Mouse (Mus musculus) spleen, postnatal 10 days (tissue): ENCODE data around the gene Slc19a3.

Experiments
- DNase-seq, 2 experiments: peaks; one replicate each; pipeline ENCODE4 v3.0.0; 2021 to 2022; ENCODE audit warnings: low spot score in 2 of 2

The Slc19a3 gene

DNA sequence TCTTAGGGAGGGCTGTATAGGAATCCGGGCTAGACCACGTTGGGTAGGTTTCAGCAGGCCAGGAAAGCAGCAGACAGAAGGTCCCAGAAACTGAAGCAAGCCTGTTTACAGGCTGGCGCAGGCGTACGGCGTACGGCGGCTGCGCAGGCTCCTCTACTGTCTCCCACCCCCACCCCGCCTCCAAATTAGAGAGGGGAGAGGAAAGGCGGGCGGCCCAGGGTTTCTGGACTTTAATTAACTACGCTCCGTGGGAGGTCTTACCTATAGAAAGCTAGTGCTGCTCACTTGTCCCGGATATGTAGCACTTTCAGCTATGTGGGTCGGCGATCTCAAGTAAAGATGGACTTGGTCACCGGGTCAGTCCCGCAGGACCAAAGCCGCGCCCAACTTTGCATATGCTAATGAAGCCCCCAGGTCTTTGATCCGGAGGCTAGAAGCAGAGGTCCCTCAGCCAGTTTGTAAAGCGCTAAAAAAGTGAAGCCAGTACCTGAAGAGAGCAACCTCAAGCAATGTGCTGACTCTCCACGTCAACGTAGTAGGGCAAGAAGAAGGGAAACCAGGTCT is at the start of gene Slc19a3:
Slc19a3 (minus strand) TSS at position 340 of the 564 bp plus-strand sequence.
- DNase-seq = no peak

DNA sequence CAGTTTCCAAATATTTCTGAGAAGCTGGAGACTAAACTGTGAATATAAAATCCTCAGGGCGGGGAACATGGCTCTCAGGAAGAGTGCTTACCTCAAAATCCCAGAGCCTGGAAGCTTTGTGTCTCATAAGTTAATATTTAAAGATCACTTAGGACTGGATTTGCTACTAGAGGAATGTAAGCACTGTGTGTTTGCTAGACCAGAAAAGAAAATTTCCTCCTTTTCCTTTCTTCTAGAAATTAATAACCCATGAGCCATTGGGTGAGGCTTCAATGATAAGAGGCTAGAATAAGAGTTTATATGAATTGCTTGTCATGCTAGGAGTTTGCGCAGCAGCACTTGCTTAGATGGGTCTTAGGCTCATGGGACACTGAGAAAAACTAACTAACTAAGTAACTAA is 46.5 kb upstream of the Slc19a3 start:
- no peak for DNase-seq

DNA sequence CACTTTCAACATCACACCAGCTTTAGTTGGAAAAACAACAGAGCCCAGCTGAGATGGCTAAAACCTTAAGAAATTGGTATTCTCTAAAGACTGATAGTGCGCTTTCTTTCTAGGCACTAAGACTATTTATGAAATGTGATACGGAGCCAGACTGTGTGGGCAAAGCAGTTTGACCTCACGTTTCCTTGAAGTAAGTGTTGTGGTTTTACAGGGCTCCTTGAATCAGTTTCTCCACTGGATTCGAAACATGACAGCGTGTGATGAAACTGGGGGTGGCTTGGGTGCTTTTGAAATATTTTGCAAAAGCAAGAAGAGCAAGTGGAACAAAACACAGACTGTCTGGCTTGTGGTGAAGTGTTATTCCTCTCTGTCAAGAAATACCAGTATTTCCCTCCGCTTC is 38.8 kb upstream of the Slc19a3 start:
- no peak for DNase-seq

DNA sequence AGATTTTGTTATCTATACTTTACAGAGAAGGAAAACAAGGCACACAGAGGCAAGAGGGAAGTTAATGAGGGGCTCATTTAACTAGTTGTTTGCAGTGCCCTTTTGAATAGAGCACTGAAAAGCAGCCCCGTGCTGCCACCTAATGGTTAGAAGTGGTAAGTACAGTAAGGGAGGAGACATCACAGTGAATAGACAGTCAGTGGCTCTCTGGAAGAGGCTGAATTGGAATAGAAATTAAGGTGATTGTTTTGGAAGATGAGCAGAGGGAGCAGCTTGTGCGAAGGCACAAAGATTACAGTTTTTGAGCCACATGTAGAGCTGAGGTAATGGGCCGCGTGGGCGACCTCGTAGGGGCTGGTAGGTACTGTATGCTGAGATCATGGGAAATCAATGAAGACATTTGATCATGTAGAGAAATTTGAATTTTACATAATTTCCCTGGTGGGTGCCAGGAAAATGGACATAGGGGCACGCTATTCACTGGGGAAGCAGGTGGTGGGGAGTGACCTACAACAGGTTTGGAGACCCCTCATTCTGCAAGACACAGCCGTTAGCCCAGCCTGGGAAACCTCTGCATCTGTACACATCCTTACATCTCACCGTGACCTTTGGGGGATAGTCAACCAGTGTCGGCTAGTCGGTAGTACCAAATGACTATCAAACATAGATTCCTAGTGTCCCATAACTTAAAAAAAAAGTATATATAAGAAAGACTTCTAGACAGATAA is 38.1 kb upstream of the Slc19a3 start:
- DNase-seq = no peak

DNA sequence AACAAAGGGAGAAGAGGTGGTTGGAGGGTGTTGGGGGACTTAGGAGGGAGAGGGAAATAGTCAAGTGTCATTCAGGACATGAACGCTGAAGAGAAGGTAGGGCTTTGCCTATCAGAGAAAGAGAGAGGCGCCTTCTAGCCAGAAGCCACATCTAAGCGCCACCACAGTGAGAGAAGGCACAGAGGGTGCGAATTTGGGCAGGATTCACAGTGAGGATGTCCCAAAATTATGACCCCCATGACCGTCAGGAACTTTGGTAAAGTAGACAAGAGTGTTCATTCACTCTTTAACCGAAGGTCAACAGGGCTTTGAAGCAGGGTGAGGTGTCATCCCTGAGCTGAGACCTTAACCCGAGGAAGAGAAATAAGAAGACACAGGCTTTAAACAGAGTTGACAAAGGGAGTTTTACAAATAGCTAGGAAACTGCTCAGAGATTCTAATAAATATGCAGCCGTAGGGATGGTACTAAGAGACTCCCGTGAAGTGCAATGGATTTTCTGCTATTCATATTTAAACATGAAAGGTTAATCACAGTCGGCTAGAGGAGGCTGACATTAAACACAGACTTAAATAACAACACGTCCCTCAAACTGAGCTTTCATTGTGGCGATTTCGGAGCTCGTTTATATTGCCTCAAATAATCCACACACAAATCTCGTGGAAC is 37.4 kb upstream of the Slc19a3 start:
- no peak for DNase-seq

DNA sequence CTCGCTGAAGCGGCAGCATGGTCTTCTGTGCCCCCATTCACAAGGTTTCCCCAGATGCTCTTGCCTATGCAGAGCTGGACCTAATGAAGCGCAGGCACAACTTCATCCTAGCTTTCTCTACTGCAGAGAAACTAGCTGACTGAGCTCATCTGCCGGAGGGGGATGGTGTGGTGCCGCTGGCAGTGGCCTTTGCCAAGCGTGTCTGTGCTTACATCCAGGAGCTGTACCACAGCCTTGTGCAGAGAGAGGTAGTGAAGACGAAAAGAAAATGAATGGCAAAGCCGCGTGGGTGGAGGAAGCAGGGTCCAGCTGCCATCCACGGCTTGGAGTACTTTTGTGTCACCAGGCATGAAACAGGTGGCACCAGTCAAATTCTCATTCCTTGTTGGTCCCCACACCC is 29.0 kb upstream of the Slc19a3 start:
- DNase-seq = no peak

DNA sequence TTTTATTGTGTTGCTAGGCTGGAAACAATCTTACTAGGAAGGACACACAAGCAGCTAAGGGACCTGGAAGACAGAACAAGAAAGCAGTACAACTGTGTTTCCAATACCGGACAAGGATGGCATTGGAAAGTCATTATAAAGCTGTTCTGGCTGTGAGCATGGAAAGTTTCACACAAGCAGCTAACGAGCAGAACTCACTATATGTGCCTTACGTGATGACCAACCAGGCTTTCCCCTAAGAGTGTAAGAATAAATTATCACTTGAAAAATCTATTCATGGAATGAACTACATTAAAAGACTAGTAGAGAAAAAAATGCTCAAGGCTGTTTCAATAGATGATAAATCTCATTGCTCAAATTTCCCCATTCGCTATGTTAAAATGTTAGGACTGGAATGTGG is 28.3 kb upstream of the Slc19a3 start:
- no peak for DNase-seq

DNA sequence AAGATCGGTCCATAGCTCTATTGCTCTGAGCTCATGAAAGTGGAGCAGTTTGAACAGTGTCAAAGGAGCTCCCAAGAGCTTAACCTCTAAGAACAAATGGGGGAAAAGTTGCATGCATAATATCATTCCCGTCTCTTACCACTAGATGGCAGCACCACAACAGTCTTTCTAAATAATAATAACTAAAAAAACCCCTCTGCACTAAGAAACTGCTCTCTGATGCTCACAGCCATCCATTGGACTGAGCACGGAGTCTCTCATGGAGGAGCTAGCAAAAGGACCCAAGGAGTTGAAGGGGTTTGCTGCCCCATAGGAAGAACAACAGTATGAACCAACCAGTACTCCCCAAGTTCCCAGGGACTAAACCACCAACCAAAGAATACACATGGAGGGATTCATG is 26.6 kb upstream of the Slc19a3 start:
- DNase-seq = no peak

DNA sequence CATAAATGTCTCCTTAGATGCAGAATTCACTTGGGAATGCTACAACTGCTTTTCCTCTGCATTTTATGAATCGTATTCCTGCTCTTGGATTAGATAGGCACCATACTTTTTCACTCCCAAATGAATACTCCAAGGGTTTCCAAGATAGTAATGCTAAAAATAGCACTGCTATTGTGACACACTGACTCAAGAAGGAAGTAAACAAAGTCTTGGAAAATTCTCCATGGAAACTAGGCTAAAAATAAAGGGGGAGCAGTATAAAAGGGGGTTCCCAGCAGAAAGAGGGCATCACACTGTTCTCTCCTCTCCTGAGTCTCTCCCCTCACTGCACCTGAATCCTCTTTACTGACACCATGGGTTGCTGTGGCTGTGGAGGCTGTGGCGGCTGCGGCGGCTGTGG is 22.4 kb upstream of the Slc19a3 start, which contains the start of gene Krtap28-13:
Krtap28-13 (plus strand) TSS at position 288 of the 400 bp plus-strand sequence.
- no peak for DNase-seq

DNA sequence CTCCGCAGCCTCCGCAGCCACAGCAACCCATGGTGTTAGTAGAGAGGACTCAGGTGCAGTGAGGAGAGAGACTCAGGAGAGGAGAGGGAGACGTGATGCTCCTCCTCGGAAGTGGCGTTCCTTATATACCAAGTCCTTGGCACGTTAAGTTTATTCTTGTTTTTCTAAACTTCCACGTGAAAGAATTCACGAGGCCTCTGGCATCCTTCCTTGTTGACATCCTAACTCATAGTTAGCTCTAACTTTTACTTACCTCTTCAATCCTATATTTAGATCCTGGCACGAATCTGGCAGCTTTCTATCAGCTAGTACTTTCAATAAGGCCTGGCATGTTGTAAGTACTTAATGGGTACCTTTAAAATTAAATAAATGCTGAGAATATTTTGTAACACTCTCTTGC is 21.0 kb upstream of the Slc19a3 start, which contains the start of gene A030005K14Rik:
A030005K14Rik (minus strand) TSS at position 101 of the 400 bp plus-strand sequence.
- DNase-seq = no peak

DNA sequence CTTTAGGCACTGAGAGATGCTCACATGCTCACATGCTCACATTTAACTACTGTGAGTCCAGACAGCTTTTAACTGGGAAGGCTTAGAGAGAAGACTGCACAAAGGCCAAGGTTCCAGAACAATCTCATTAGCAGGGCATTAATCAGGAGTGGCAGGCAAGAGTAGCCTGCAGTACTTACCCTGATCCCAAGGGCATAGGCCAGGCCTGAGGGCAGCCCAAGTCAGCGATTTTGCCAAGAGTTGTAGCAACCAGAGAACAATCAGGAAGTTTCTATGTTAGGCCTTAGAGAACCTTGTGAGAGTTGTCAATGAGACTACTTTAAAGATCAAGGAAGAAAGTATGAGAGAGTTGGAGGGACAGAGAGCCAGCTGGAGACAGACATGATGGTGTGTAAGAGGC is 20.2 kb upstream of the Slc19a3 start:
- DNase-seq = no peak

DNA sequence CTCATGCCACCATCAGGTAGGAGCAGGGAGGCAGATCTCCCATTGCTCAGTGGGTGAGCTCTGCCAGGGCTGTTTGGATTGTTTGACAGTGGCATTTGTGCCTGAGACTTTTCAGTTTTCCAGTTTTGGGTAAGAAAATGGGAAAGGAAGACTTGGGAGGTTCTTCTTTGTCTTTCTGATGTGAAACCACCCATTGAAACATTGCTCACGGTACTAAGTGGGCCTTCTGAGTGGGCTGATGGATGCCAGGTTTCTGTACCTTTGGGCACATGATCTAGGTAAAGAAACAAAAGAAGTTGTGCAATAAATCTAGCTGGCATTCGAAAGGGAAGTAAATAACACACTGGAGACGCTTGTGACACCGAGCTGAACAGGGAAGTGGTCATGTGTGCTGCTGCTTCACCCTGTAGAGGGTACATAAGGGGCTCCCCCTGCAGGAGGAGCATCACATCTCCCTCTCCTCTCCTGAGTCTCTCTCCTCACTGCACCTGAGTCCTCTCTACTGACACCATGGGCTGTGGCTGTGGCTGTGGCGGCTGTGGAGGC is 6.7 kb upstream of the Slc19a3 start, which contains the start of gene Gm47969:
Gm47969 (plus strand) TSS at position 51 of the 546 bp plus-strand sequence.
- DNase-seq = no peak

DNA sequence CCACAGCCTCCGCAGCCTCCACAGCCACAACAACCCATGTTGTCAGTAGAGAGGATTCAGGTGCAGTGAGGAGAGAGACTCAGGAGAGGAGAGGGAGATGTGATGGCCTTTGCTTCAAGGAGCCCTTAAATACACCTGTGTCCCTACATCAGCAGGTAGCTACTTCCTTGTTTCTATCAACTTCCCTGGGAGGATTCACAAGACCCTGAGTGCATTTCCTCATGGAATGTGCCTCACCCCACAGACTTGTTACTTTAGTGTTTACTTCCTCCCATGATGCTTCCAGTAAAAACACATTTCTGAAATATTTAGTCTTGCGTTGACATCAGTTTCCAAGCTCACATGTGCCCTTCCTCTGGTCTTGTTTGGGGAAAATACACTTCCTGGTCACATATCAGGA is 4.1 kb upstream of the Slc19a3 start, which contains the start of gene Krtap28-10:
Krtap28-10 (minus strand) TSS at position 101 of the 400 bp plus-strand sequence.
- DNase-seq = no peak

DNA sequence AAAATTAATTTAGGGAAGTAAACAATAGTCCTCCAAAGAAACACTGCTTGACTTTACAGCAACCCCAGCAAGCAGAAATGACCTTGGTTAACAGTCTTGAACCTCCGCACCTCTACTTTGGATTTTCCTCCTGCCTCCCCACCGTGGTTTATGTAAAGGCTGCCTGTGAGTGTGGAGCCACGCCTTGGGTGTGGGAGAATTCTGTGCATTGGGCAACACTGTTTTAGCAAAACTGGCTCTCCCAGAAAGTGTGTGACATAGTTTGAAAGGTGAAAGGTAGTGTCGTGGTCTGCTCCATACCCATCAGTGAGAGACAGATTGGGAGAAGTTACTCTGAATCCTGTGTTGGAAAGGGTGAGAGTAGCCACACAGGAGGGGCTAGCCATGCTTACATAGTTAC is 832 bp upstream of the Slc19a3 start:
- no peak for DNase-seq

DNA sequence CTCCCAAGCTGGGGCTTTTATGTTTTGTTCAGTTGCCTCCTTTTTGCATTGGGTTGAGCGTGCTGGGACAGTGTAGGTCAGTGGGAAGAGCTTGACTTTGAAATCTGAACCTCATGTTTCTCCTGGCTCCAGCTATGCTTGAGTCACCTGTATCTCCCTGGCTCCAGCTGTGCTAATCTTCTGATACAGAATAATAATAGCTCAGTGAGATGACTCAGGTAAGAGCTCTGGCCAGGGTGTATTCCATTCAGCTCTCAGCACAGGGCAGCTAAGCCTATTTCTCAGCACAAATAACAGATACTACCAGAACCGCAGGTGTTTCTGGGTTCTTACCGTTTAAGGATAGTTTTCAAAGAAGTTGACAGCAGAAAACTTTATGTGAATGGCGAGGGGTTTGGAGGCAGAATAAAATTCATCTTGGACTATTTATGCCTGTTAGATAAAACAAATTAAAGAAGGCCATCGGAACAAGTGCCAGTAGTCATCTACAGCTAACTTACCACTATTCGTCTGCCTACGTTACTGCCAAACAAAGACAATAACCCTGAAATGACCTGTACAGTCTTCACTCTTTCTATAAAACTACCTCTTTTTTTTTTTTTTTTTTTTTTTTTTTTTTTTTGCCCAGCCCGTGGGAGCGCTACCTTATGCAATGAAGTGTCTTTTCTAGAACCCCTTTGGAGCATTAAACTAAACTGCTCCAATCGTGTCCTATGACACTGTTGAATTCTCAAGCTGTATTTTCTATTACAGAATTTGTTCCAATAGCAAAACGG is 1.2 kb downstream of the Slc19a3 start:
- DNase-seq = no peak

DNA sequence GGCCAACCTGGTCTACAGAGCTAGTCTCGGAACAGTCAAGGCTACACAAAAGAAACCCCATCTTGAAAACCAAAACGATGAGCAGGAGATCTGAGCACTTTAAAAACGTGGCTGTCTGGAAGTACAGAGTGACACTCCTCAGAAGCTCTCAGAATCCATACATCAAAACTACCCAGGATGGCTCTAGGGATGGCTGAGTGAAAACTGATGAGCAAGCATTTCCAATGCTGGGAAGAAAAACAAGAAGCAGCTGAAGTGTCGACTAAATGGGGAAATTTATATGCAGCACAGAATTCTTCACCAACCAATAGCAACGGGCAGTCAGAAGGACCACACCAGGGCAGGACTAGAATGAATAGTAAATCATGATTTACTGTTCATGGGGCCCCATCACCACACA is 3.7 kb downstream of the Slc19a3 start:
- no peak for DNase-seq

DNA sequence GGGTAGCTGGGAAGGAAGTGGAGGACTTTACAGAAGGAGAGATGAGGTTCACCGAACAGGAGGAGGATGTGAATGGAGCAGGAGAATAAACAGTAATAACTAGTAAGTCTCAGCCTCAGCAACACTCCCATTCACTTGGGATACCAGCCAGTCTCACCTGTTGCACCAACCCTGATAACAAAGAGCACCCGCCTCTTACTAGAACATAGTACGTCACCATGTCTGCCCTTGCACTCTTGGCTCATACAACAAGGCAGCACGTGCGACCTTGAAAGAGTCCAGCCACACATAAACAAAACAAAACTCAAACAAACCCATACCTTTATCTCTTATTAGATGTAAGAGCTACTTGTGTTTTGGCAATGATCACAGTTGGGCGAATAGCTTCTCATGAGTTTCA is 5.7 kb downstream of the Slc19a3 start:
- no peak for DNase-seq

DNA sequence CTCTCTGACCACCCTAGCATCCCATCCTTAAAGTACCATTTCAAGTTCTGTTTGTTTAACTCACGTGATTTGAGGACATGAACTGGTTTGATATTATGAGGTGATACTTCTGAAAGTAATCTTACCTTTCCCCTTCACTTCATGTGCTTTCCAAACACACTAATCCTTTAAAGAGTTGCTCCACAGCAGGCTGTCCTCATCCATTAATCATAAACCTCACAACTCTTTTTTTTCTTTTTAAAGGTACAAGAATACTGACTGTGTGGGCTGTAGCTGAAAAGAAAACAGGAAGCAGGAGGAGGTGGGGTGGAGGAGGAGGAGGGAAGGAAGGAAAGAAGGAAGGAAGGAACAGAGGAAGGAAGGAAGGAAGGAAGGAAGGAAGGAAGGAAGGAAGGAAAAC is 6.3 kb downstream of the Slc19a3 start:
- no peak for DNase-seq

DNA sequence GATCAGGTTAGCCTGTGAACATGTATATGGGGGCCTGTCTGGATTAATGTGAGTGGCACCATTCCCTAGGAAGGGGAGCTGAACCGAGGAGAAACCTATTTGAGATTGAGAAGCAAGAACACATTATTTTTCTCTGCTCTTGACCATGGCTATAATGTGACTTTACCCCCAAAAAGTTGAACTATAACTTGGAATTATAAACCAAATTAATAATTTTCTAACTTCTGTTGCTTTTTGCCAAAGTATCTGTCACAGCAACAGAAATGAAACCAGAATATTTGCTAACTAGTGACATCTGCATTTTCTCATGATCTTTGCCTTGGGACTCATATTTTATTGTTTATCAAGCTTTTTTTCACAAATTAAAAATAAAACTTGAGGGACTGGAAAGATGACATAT is 21.7 kb downstream of the Slc19a3 start:
- no peak for DNase-seq

DNA sequence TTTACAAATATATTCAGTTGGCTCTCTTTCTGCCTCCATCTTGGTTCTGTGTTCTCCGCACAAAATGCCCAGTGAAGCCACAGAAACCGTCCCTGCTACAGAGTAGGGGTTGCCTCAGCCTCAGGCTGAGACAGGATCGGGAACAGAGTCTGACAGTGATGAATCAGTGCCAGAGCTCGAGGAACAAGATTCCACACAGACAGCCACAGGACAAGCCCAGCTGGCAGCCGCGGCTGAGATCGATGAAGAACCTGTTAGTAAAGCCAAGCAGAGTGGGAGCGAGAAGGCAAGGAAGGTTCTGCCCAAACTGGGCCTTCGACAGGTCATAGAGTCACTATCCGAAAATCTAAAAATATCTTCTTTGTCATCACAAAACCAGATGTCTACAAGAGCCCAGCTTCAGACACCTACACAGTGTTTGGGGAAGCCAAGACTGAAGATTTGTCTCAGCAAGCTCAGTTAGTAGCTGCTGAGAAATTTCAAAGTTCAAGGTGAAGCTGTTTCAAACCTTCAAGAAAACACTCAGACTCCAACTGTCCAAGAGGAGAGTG is 22.8 kb downstream of the Slc19a3 start:
- no peak for DNase-seq

DNA sequence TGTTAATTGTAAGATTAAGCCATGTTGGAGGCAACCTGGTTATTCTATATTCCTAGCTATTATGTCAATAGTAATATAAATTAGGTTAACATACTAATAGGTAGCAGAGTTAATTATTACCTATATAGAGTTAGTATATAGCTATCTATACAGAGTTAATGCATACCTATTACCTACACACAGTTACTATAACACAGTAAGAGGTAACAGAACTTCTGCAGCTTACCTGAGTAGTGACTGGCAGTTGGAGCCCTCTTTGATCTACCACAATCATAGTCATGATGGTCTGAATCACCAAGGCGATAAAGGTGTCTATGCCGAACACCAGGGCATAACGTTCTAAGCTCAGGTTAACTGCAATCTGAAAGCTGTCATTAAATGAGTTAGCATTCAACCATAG is 23.8 kb downstream of the Slc19a3 start:
- no peak for DNase-seq
